Mouse (Mus musculus) liver, embryonic 14.5 days (tissue): ENCODE results near the gene Haao.

Experiments
- CTCF ChIP-seq: IDR thresholded peaks from 2 replicates; pipeline ENCODE4 v1.5.1; 2016; ENCODE audit warnings: antibody characterized with exemption, low read depth, control low read depth
- EP300 ChIP-seq: IDR thresholded peaks from 2 replicates; pipeline ENCODE4 v1.6.1; 2016; ENCODE audit warnings: antibody characterized with exemption, low read depth

DNA sequence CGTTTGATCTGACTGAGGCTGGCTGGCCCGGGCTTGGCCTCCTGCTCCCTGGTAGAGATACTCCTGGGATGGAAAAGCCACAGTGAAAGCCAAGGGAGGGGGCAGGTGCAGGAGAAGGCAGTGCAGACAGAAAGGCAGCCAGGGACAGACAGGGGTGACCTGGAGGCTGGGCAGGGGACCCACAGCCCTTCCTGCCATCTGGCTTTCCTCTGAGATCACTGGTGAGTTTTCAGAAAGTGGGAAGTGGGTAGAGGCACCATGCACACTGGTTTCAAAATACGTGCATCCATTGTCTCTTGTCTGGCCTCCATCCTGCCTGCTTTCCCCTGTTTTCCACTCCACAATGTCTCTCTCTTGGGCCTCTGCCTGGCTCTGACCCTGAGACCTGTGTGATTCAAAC, 18.4 kb downstream of the Haao start:
- TF ChIP-seq EP300 (no peak), CTCF (no peak)
